Mouse (Mus musculus) hindbrain, embryonic 16.5 days (tissue): ENCODE measurements around the gene Klhl22. TPM values are rescaled to one million over a fixed set of nuclear protein-coding genes. Genes with fewer than 3 reads are reported as not detected.
A peak's percentile ranks its signal among the peaks of the same experiment; 100 is the strongest.

Experiments used
- ATAC-seq: fragments of 200-750 bp; cut with Nextera tagmentation; 2 replicates; pipeline ENCODE4 v1.8.0; 2017; ENCODE audit warnings: moderate TSS enrichment, moderate library complexity
- H3K27ac ChIP-seq: fragments of 300-500 bp; sonication (generic); 2 replicates; pipeline ENCODE4 v1.5.1; 2014; ENCODE audit warnings: low read depth, mild to moderate bottlenecking, control low read depth, low read length, moderate library complexity
- H3K27me3 ChIP-seq: fragments of 300-500 bp; sonication (generic); replicated peaks from 2 replicates; pipeline ENCODE4 v1.6.1; 2014; ENCODE audit warnings: low read length; ENCODE audit not compliant: control insufficient read depth, insufficient read depth
- H3K36me3 ChIP-seq: fragments of 300-500 bp; sonication (generic); 2 replicates; pipeline ENCODE4 v1.6.1; 2014; ENCODE audit warnings: mild to moderate bottlenecking, low read length, moderate library complexity, mixed read lengths; ENCODE audit not compliant: control insufficient read depth, insufficient read depth
- H3K4me1 ChIP-seq: fragments of 300-500 bp; sonication (generic); 2 replicates; pipeline ENCODE4 v1.6.1; 2014; ENCODE audit warnings: low read depth, low read length; ENCODE audit not compliant: control insufficient read depth, insufficient read depth
- H3K4me2 ChIP-seq: fragments of 300-500 bp; sonication (generic); 2 replicates; pipeline ENCODE4 v1.6.1; 2014; ENCODE audit warnings: mild to moderate bottlenecking, low read length, control low read depth, moderate library complexity
- H3K4me3 ChIP-seq: fragments of 300-500 bp; sonication (generic); 2 replicates; pipeline ENCODE4 v1.5.1; 2014; ENCODE audit warnings: mild to moderate bottlenecking, low read length, control low read depth, moderate library complexity
- H3K9ac ChIP-seq: fragments of 300-500 bp; sonication (generic); 2 replicates; pipeline ENCODE4 v1.6.1; 2014; ENCODE audit warnings: low read depth, mild to moderate bottlenecking, control low read depth, low read length, moderate library complexity
- H3K9me3 ChIP-seq: fragments of 300-500 bp; sonication (generic); 2 replicates; pipeline ENCODE4 v1.6.1; 2014; ENCODE audit warnings: mild to moderate bottlenecking, low read length, moderate library complexity; ENCODE audit not compliant: control insufficient read depth
- WGBS: fragments of 180-500 bp; shearing (Covaris S2); extraction: QIAGEN DNeasy Blood & Tissue Kit; methylation state at CpG from one replicate; pipeline ENCODE4 v1.1.7; 2014; 5-methylcytosine and 5-hydroxymethylcytosine counted together
- polyA plus RNA-seq: library from polyadenylated mRNA; unstranded; fragments of >200 nt; fragmentation: Nextera tagmentation; extraction: Ambion mirVana; gene quantifications from 2 replicates; pipeline ENCODE4 v1.2.1, GENCODE M21; 2015

Gene Klhl22
- polyA plus RNA-seq, 1 experiment from 2014 or later, result 90.2 TPM

- H3K4me1 ChIP-seq, result peaks cover 45% of the 10 kb centered on the region
Observed at GRCm38 (mm10) chr16:17802839-17803674, 43.6 kb downstream of the Klhl22 start.

GRCm38 (mm10) chr16:17803675-17804448 is 44.4 kb downstream of the Klhl22 start:
- peak overlapping the region; percentile 48; the same call in 1 of the 2 replicates for H3K9ac ChIP-seq
- no peaks in the 10 kb centered on the region for H3K36me3 ChIP-seq
- no peak for ATAC-seq
- H3K27me3 ChIP-seq, result peaks cover 60% of the 10 kb centered on the region
- 9% methylated on average over 33 of the region's 33 CpGs for WGBS
- no peak overlapping the region for H3K27ac ChIP-seq
- H3K4me1 ChIP-seq, result peaks cover 42% of the 10 kb centered on the region
- peak overlapping the region; percentile 43 for H3K4me3 ChIP-seq
- H3K9me3 ChIP-seq, result no peaks in the 10 kb centered on the region
- H3K4me2 ChIP-seq, result peak overlapping the region; percentile 75

More at GRCm38 (mm10) chr16:17802839-17803674, 43.6 kb downstream of the Klhl22 start:
- Histone ChIP-seq H3K4me2 (peak overlapping the region; percentile 75), H3K36me3 (no peaks in the 10 kb centered on the region), H3K9ac (peak overlapping the region; percentile 55), H3K4me3 (peak overlapping the region; percentile 43), H3K9me3 (no peaks in the 10 kb centered on the region), H3K27ac (no peak overlapping the region), H3K27me3 (peaks cover 63% of the 10 kb centered on the region)
- WGBS, result 4% methylated on average over 80 of the region's 83 CpGs
- 0 out of 2 replicates have a peak, but pooled peaks have one; percentile 9 for ATAC-seq

DNA sequence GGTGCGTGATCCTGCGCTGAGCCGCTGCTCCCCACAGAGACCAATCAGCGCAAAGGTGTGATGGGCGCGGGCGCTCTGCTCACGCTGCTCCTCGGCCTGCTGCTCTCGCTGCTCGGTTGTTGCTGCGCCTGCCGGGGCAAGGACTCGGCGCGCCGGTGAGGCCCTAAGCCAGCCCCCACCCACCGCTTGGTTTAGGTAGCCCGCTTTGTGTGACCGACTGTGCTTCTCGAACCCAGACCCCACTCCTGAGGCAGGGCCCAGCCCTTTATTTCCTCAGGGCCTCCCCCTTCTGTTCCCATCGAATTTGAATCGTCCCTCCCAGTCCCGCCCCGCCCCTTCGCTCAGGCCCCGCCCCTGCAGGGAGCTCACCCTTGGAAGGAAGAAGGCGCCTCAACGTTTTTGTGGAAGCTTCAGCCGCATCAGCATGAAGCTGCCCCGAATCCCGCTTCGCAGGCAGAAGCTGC is 45.1 kb downstream of the Klhl22 start:
- H3K9ac ChIP-seq, result peak overlapping the region; percentile 48
- H3K27me3 ChIP-seq, result peaks cover 54% of the 10 kb centered on the region
- H3K36me3 ChIP-seq, result no peaks in the 10 kb centered on the region
- peak overlapping the region; percentile 32 for H3K4me3 ChIP-seq
- H3K9me3 ChIP-seq, result no peaks in the 10 kb centered on the region
- H3K4me1 ChIP-seq, result peaks cover 46% of the 10 kb centered on the region
- 4% methylated on average over 33 of the region's 33 CpGs for whole genome bisulfite sequencing
- no peak for ATAC-seq
- no peak overlapping the region for H3K27ac ChIP-seq
- peak overlapping the region; percentile 55 for H3K4me2 ChIP-seq

DNA sequence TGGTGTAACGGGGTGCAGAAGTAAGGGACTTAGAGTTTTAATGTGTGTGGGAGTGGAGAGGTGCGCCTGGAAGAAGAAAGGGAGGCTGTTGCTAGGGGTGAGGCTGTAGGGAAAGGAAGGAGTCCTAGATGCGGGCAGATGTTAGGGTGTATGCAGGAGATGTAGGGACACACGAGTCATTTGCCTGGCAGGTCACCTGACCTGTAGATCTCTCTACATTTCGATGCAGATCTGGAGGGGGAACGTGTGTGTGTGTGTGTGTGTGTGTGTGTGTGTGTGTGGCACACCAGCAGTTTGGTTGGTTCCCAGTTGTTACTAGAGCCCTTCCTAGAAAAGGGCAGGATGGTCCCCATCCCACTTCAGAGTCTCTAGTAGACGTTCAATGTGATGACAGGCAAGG is 45.6 kb downstream of the Klhl22 start:
- Histone ChIP-seq H3K36me3 (no peaks in the 10 kb centered on the region), H3K4me2 (no peak overlapping the region; the same call in 1 of the 2 replicates), H3K9ac (no peak overlapping the region), H3K9me3 (no peaks in the 10 kb centered on the region), H3K27ac (no peak overlapping the region), H3K27me3 (peaks cover 49% of the 10 kb centered on the region), H3K4me3 (peak overlapping the region; percentile 32; the same call in 1 of the 2 replicates), H3K4me1 (peaks cover 50% of the 10 kb centered on the region)
- WGBS, result 10% methylated on average over 7 of the region's 7 CpGs
- ATAC-seq, result no peak

DNA sequence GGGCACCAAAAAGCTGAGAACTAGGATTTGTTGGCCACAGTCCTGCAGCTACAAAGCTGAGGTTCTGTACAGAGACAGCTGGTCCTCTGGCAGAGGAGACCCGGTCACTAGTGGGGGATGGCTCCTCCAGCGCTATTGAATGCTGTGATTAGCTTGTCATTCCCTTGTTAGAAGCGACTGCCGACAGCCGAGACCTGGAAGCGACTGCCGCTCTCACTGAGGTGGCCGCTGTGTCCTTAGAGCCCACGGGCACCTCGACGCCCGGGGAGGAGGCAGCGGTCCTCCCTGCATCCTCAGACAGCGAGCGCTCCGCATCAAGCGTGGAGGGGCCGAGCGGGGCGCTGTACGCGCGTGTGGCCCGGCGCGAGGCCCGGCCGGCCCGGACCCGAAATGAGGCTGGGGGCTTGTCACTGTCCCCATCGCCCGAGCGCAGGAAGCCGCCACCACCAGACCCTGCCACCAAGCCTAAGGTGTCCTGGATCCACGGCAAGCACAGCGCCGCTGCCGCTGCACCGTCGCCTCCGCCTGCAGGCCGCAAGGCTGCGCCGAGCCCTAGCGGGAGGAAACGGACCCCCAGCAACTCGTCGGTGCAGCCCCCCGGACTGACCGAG is 47.3 kb downstream of the Klhl22 start:
- Histone ChIP-seq H3K4me2 (peak overlapping the region; percentile 97), H3K36me3 (no peaks in the 10 kb centered on the region), H3K27ac (peak overlapping the region; percentile 89), H3K9ac (peak overlapping the region; percentile 92), H3K9me3 (no peaks in the 10 kb centered on the region), H3K4me3 (peak overlapping the region; percentile 73), H3K4me1 (peaks cover 50% of the 10 kb centered on the region), H3K27me3 (peaks cover 34% of the 10 kb centered on the region)
- ATAC-seq, result peak; percentile 26
- 2% methylated on average over 49 of the region's 50 CpGs for WGBS

- WGBS, result 2% methylated on average over 60 of the region's 73 CpGs
- Histone ChIP-seq H3K9ac (peak overlapping the region; percentile 92), H3K9me3 (no peaks in the 10 kb centered on the region), H3K4me1 (peaks cover 47% of the 10 kb centered on the region), H3K4me3 (peak overlapping the region; percentile 73), H3K4me2 (peak overlapping the region; percentile 97), H3K36me3 (no peaks in the 10 kb centered on the region), H3K27me3 (peaks cover 28% of the 10 kb centered on the region), H3K27ac (peak overlapping the region; percentile 89)
- peak; percentile 87 for ATAC-seq
Observed at GRCm38 (mm10) chr16:17807192-17808009, 48.0 kb downstream of the Klhl22 start.

- WGBS, result 75% methylated on average over 4 of the region's 4 CpGs
- no peaks in the 10 kb centered on the region for H3K9me3 ChIP-seq
- H3K27ac ChIP-seq, result no peak overlapping the region; the same call in 1 of the 2 replicates
- no peak for ATAC-seq
- H3K27me3 ChIP-seq, result peaks cover 17% of the 10 kb centered on the region
- no peak overlapping the region for H3K4me3 ChIP-seq
- no peak overlapping the region for H3K9ac ChIP-seq
- H3K36me3 ChIP-seq, result no peaks in the 10 kb centered on the region
- peaks cover 32% of the 10 kb centered on the region for H3K4me1 ChIP-seq
- H3K4me2 ChIP-seq, result no peak overlapping the region
Observed at GRCm38 (mm10) chr16:17809125-17809524, 49.7 kb downstream of the Klhl22 start.

- H3K9ac ChIP-seq, result 0 out of 2 replicates have a peak overlapping the region, but pooled peaks have one; percentile 14
Observed at GRCm38 (mm10) chr16:17809711-17810110, 50.3 kb downstream of the Klhl22 start.

More at GRCm38 (mm10) chr16:17809711-17810110, 50.3 kb downstream of the Klhl22 start:
- H3K4me1 ChIP-seq, result peaks cover 26% of the 10 kb centered on the region
- no peaks in the 10 kb centered on the region for H3K36me3 ChIP-seq
- no peaks in the 10 kb centered on the region for H3K9me3 ChIP-seq
- peaks cover 14% of the 10 kb centered on the region for H3K27me3 ChIP-seq
- H3K4me3 ChIP-seq, result no peak overlapping the region
- 20% methylated on average over 7 of the region's 7 CpGs for WGBS
- ATAC-seq, result no peak
- no peak overlapping the region; the same call in 1 of the 2 replicates for H3K27ac ChIP-seq
- no peak overlapping the region for H3K4me2 ChIP-seq
